Mouse (Mus musculus) urinary bladder, postnatal 36 days (tissue): ENCODE measurements around the gene Olfr187.
"Not testable (repeated sequence)": the region's sequence is repeated elsewhere in the genome, so short reads cannot be mapped to it uniquely, and the experiment has no call there.

Source experiments
- DNase-seq, 2 experiments: peaks; one replicate each; pipeline ENCODE4 v3.0.0; 2022; ENCODE audit warnings: low spot score in 2 of 2, mixed read lengths in 1 of 2

Gene Olfr187

GRCm38 (mm10) chr16:59039710-59040109 is at the start of gene Olfr187:
Gene Olfr187, minus strand, starts transcription at chr16:59039767.
- no peak for DNase-seq

- DNase-seq, result not testable (repeated sequence)
These were observed 41.5 kb upstream of the Olfr187 start for GRCm38 (mm10) chr16:59081113-59081512.

- no peak for DNase-seq
These were observed 38.3 kb upstream of the Olfr187 start, which contains the start of gene Olfr190 for GRCm38 (mm10) chr16:59077905-59078304. Gene Olfr190, minus strand, starts transcription at chr16:59078005.

GRCm38 (mm10) chr16:59073520-59073919 is 34.0 kb upstream of the Olfr187 start:
- DNase-seq, result no peak

- DNase-seq, result no peak
These were observed 32.2 kb upstream of the Olfr187 start for GRCm38 (mm10) chr16:59071755-59072154.

GRCm38 (mm10) chr16:59062411-59062810 is 22.8 kb upstream of the Olfr187 start:
- DNase-seq, result not testable (repeated sequence)

- not testable (repeated sequence) for DNase-seq
These were observed 9.7 kb upstream of the Olfr187 start for GRCm38 (mm10) chr16:59049286-59049685.

GRCm38 (mm10) chr16:59048860-59049259 is 9.3 kb upstream of the Olfr187 start:
- no peak for DNase-seq

GRCm38 (mm10) chr16:59047579-59047978 is 8.0 kb upstream of the Olfr187 start:
- DNase-seq, result no peak

- DNase-seq, result no peak
These were observed 6.3 kb upstream of the Olfr187 start for GRCm38 (mm10) chr16:59045835-59046234.

GRCm38 (mm10) chr16:59030191-59030590 is 9.4 kb downstream of the Olfr187 start, which contains the start of gene Olfr186:
Gene Olfr186, minus strand, starts transcription at chr16:59030291.
- DNase-seq, result no peak

- no peak for DNase-seq
These were observed 26.1 kb downstream of the Olfr187 start for GRCm38 (mm10) chr16:59013357-59014018.

GRCm38 (mm10) chr16:59007146-59007545 is 32.4 kb downstream of the Olfr187 start:
- no peak for DNase-seq

GRCm38 (mm10) chr16:58995057-58995456 is 44.5 kb downstream of the Olfr187 start, which contains the start of gene Olfr183:
Gene Olfr183, plus strand, starts transcription at chr16:58995357.
- DNase-seq, result no peak
